Mouse (Mus musculus) lung, postnatal 36 days (tissue): ENCODE measurements around the gene Brix1.

Experiments used
- DNase-seq: peaks from one replicate; pipeline ENCODE4 v3.0.0; 2022; ENCODE audit warnings: mixed read lengths

Gene Brix1

DNA sequence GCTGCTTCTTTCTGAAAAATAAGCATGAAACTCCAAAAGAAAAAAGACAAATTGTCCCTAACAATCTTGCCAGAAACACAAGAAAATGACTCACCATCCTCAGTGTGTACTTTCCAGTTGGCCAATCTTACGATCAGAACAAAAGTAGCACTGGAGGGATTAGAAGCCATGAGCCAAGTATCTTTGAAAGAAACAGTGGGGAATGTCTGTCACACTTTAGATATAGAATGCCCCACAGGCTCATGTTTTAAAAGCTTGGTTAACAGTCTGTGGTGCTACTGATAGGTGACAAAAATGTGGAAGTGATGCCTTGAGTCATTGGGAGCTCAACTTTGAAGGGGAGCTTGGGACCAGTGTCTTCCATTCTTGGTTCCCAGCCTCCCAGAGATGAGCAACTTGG is 43.5 kb downstream of the Brix1 start:
- no peak for DNase-seq

DNA sequence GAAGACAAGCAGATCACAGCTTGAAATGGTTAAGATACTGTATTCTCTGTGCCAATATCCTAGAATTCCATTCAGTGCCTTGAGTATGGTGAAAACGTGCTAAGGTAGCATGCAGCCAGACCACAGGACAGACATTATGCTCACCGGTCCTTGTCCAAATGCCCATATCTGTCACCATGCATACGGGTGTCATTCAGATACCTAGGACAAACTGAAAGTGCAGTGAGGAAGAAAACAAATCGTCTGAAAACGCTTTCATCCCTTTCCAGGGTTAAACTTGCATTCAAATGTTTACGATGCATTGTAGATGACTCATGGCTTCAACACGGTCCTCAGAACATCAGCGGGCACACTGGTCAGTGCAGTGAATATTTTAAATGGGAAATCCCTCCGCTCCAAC is 44.3 kb downstream of the Brix1 start:
- no peak for DNase-seq

- no peak for DNase-seq
Observed at GRCm38 (mm10) chr15:10439963-10440362, 45.8 kb downstream of the Brix1 start.

GRCm38 (mm10) chr15:10436893-10437292 is 48.9 kb downstream of the Brix1 start:
- DNase-seq: no peak

DNA sequence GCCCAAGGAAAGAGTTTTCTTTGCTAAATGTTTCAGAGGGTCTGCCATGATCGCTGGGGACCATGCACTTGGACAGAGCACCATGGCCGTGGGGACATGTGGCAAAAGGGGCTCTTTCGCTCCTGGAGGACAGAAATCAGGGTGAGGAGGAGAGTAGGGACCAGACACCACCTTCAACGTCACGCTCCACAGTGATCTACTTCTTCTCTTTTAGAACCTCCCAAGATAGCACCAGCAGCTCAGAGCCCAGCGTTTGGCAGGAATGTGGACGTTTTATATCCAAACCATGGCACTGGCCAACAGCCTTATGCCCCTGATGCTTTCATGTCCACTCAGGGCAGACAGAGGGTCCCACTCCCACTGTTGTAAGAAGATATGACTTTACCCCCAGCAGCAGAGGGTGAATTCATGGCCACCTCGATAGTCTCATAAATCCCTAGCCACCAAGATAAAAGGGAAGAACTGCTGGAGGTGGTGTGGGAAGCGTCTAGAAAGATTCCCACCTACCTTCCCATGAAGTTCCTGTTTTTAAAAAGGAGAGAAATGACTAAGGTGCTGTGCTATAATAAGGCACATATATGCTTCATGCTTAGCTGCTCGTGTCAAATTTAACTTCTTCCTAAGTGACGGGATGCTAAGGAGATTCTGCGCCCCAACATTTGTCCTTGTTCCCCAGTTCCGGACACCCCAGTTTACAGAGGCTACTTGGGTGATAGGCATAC is 59.0 kb downstream of the Brix1 start:
- DNase-seq: no peak

DNA sequence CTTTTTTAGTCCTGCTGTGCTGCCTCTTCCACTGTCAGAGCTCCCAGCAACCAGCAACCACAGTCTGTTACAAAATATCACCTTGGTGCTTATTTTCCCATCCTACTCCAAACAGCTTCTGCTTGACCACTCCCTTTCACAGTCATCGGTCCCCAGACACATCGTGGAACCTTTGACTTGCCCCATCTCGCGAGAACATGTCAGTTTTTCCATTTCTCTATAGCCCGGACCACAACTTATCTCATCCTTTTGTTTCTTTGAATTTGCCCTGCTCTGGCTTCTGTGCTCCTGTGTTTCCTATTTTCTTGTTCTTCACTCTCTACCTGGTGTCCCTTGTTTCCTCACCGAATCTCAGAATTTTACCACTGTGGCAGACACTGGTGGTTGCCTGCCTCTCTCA is 59.6 kb downstream of the Brix1 start:
- DNase-seq: no peak
